Mouse (Mus musculus) hindbrain, embryonic 11.5 days (tissue): ENCODE data around the gene Parn. TPM values are rescaled to one million over a fixed set of nuclear protein-coding genes. Genes with fewer than 3 reads are reported as not detected.

Experiments
- ATAC-seq: fragments of 200-750 bp; cut with Nextera tagmentation; 2 replicates; pipeline ENCODE4 v1.8.0; 2017; ENCODE audit warnings: mild to moderate bottlenecking, moderate TSS enrichment, moderate library complexity; ENCODE audit not compliant: low FRiP score
- DNase-seq: peaks from one replicate; pipeline ENCODE4 v3.0.0-alpha.2; 2015; ENCODE audit warnings: low spot score
- H3K27ac ChIP-seq: fragments of 300-500 bp; sonication (generic); 2 replicates; pipeline ENCODE4 v1.5.1; 2014; ENCODE audit warnings: mild to moderate bottlenecking, low read depth, low read length
- H3K27me3 ChIP-seq: fragments of 300-500 bp; sonication (generic); 2 replicates; pipeline ENCODE4 v1.6.1; 2014; ENCODE audit warnings: mild to moderate bottlenecking, low read length, moderate library complexity, mixed read lengths; ENCODE audit not compliant: control insufficient read depth, insufficient read depth
- H3K36me3 ChIP-seq: fragments of 300-500 bp; sonication (generic); 2 replicates; pipeline ENCODE4 v1.6.1; 2014; ENCODE audit warnings: mild to moderate bottlenecking, low read length, moderate library complexity, mixed read lengths; ENCODE audit not compliant: control insufficient read depth, insufficient read depth
- H3K4me1 ChIP-seq: fragments of 300-500 bp; sonication (generic); replicated peaks from 2 replicates; pipeline ENCODE4 v1.6.1; 2014; ENCODE audit warnings: low read length, mixed read lengths; ENCODE audit not compliant: control insufficient read depth, insufficient read depth
- H3K4me2 ChIP-seq: fragments of 300-500 bp; sonication (generic); replicated peaks from 2 replicates; pipeline ENCODE4 v1.6.1; 2014; ENCODE audit warnings: mild to moderate bottlenecking, low read depth, low read length
- H3K4me3 ChIP-seq: fragments of 300-500 bp; sonication (generic); 2 replicates; pipeline ENCODE4 v1.5.1; 2014; ENCODE audit warnings: low read depth, low read length
- H3K9ac ChIP-seq: fragments of 300-500 bp; sonication (generic); 2 replicates; pipeline ENCODE4 v1.6.1; 2014; ENCODE audit warnings: low read depth, low read length
- H3K9me3 ChIP-seq: fragments of 300-500 bp; sonication (generic); 2 replicates; pipeline ENCODE4 v1.6.1; 2016; ENCODE audit warnings: low read length; ENCODE audit not compliant: control insufficient read depth
- WGBS: fragments of 180-500 bp; shearing (Covaris S2); extraction: QIAGEN DNeasy Blood & Tissue Kit; methylation state at CpG from one replicate; pipeline ENCODE4 v1.1.7; 2014; 5-methylcytosine and 5-hydroxymethylcytosine counted together
- polyA plus RNA-seq: library from polyadenylated mRNA; unstranded; fragments of >200 nt; fragmentation: Nextera tagmentation; extraction: Ambion mirVana; gene quantifications from 2 replicates; pipeline ENCODE4 v1.2.1, GENCODE M21; 2014

Gene Parn
- polyA plus RNA-seq, 1 experiment from 2014 or later, result 40.4 TPM

GRCm38 (mm10) chr16:13585234-13585633 lies 82.7 kb downstream of the Parn start:
- Histone ChIP-seq H3K4me2 (no peak overlapping the region), H3K9ac (no peak overlapping the region), H3K27me3 (no peaks in the 10 kb centered on the region), H3K4me1 (no peaks in the 10 kb centered on the region), H3K27ac (no peak overlapping the region), H3K9me3 (no peaks in the 10 kb centered on the region), H3K4me3 (no peak overlapping the region), H3K36me3 (no peaks in the 10 kb centered on the region)
- WGBS, result 71% methylated on average over 9 of the region's 9 CpGs
- DNase-seq, result no peak
- ATAC-seq, result no peak

- no peaks in the 10 kb centered on the region for H3K27me3 ChIP-seq
- H3K9me3 ChIP-seq, result no peaks in the 10 kb centered on the region
- no peak overlapping the region for H3K4me2 ChIP-seq
- no peak overlapping the region for H3K27ac ChIP-seq
- no peak overlapping the region for H3K4me3 ChIP-seq
- no peak overlapping the region for H3K9ac ChIP-seq
- DNase-seq (no peak), ATAC-seq (no peak)
- no peaks in the 10 kb centered on the region for H3K36me3 ChIP-seq
- no peaks in the 10 kb centered on the region for H3K4me1 ChIP-seq
- 94% methylated on average over 3 of the region's 3 CpGs for WGBS
Observed at GRCm38 (mm10) chr16:13580784-13581183, 87.2 kb downstream of the Parn start.

- ATAC-seq (no peak), DNase-seq (no peak)
- no peaks in the 10 kb centered on the region for H3K27me3 ChIP-seq
- no peak overlapping the region for H3K4me2 ChIP-seq
- no peak overlapping the region for H3K9ac ChIP-seq
- H3K27ac ChIP-seq, result no peak overlapping the region
- 85% methylated on average over 1 of the region's 1 CpGs for WGBS
- no peaks in the 10 kb centered on the region for H3K4me1 ChIP-seq
- H3K4me3 ChIP-seq, result no peak overlapping the region
- no peaks in the 10 kb centered on the region for H3K36me3 ChIP-seq
- H3K9me3 ChIP-seq, result no peaks in the 10 kb centered on the region
Observed at GRCm38 (mm10) chr16:13580016-13580415, 88.0 kb downstream of the Parn start.

GRCm38 (mm10) chr16:13575306-13575705 lies 92.7 kb downstream of the Parn start:
- no peak overlapping the region for H3K4me2 ChIP-seq
- H3K9ac ChIP-seq, result no peak overlapping the region
- H3K27ac ChIP-seq, result no peak overlapping the region
- no peaks in the 10 kb centered on the region for H3K27me3 ChIP-seq
- no peak overlapping the region for H3K4me3 ChIP-seq
- no peaks in the 10 kb centered on the region for H3K9me3 ChIP-seq
- no peaks in the 10 kb centered on the region for H3K4me1 ChIP-seq
- DNase-seq (no peak), ATAC-seq (no peak)
- H3K36me3 ChIP-seq, result no peaks in the 10 kb centered on the region
- 83% methylated on average over 4 of the region's 4 CpGs for WGBS

GRCm38 (mm10) chr16:13568280-13568679 lies 99.7 kb downstream of the Parn start:
- Histone ChIP-seq H3K4me2 (no peak overlapping the region), H3K27me3 (no peaks in the 10 kb centered on the region), H3K9me3 (no peaks in the 10 kb centered on the region), H3K4me3 (no peak overlapping the region), H3K36me3 (no peaks in the 10 kb centered on the region), H3K4me1 (no peaks in the 10 kb centered on the region), H3K9ac (no peak overlapping the region), H3K27ac (no peak overlapping the region)
- ATAC-seq, result no peak
- DNase-seq, result no peak
- 97% methylated on average over 2 of the region's 2 CpGs for WGBS

GRCm38 (mm10) chr16:13567614-13568013 lies 100.4 kb downstream of the Parn start:
- Histone ChIP-seq H3K36me3 (no peaks in the 10 kb centered on the region), H3K9ac (no peak overlapping the region), H3K9me3 (no peaks in the 10 kb centered on the region), H3K4me3 (no peak overlapping the region), H3K27me3 (no peaks in the 10 kb centered on the region), H3K4me2 (no peak overlapping the region), H3K4me1 (no peaks in the 10 kb centered on the region), H3K27ac (no peak overlapping the region)
- 93% methylated on average over 1 of the region's 1 CpGs for WGBS
- DNase-seq, result no peak
- ATAC-seq, result no peak

- WGBS, result 90% methylated on average over 6 of the region's 6 CpGs
- no peak overlapping the region for H3K4me2 ChIP-seq
- H3K27me3 ChIP-seq, result no peaks in the 10 kb centered on the region
- H3K9ac ChIP-seq, result no peak overlapping the region
- H3K9me3 ChIP-seq, result no peaks in the 10 kb centered on the region
- ATAC-seq, result no peak
- H3K36me3 ChIP-seq, result no peaks in the 10 kb centered on the region
- no peaks in the 10 kb centered on the region for H3K4me1 ChIP-seq
- no peak for DNase-seq
- no peak overlapping the region for H3K4me3 ChIP-seq
- no peak overlapping the region for H3K27ac ChIP-seq
Observed at GRCm38 (mm10) chr16:13566351-13566750, 101.6 kb downstream of the Parn start.

- Histone ChIP-seq H3K9me3 (no peaks in the 10 kb centered on the region), H3K4me2 (no peak overlapping the region), H3K27me3 (no peaks in the 10 kb centered on the region), H3K4me3 (no peak overlapping the region), H3K4me1 (no peaks in the 10 kb centered on the region), H3K36me3 (no peaks in the 10 kb centered on the region), H3K9ac (no peak overlapping the region), H3K27ac (no peak overlapping the region)
- ATAC-seq (no peak), DNase-seq (no peak)
- 94% methylated on average over 5 of the region's 5 CpGs for WGBS
Observed at GRCm38 (mm10) chr16:13565291-13565690, 102.7 kb downstream of the Parn start.

- Histone ChIP-seq H3K27me3 (no peaks in the 10 kb centered on the region), H3K27ac (no peak overlapping the region), H3K36me3 (no peaks in the 10 kb centered on the region), H3K9me3 (no peaks in the 10 kb centered on the region), H3K4me2 (no peak overlapping the region), H3K9ac (no peak overlapping the region), H3K4me3 (no peak overlapping the region), H3K4me1 (no peaks in the 10 kb centered on the region)
- ATAC-seq, result no peak
- no peak for DNase-seq
- 90% methylated on average over 2 of the region's 2 CpGs for WGBS
Observed at GRCm38 (mm10) chr16:13557784-13558183, 110.2 kb downstream of the Parn start.
